Mouse (Mus musculus) kidney, adult 11 months (tissue): ENCODE data around the gene Gyg.
"Not testable (repeated sequence)": the region's sequence is repeated elsewhere in the genome, so short reads cannot be mapped to it uniquely, and the experiment has no call there.

ENCODE experiments used
- DNase-seq: peaks from one replicate; pipeline ENCODE4 v3.0.0; 2022

Gene Gyg

DNA sequence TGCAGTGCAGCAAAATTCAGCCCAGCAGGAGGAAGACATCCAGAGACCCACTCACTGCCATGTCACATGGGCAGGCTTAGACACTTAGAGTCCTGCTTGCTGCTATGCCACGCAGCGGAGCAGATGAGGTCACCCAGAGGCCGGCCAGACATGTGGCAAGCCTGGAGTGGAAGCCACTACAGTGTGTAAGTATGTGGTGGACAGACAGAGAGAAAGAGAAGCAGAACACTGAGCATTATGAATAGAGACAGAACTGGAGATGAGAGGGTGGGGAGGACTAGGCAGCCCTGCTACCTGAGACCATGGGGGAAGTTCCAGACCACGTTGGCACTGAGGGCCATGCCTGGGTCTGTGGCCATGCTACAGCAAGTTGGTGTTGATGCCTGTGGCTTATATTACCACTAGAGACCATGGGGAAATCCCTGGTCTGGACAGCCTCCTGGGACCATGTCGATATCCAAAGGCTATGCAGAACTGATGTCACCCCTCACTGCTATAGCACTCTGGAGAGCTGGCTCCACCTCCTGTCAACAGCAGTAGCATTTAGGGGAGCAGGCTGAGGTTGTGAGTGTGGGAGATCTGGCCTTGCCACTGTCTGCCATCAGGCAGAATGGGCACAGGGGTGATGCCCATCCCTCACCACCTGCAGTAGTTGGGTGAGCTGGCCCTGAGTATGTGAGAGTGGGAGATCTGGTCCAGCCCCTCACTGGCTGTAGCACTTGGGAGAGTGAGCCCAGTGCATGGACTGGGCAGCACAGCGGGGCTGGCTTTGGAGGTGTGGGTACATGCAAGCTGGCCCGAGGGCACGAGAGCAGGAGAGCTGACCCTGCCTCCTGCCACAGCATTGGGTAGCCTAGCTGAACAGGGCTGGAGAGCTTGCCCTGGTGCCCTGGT lies 24.4 kb downstream of the Gyg start:
- no peak for DNase-seq

DNA sequence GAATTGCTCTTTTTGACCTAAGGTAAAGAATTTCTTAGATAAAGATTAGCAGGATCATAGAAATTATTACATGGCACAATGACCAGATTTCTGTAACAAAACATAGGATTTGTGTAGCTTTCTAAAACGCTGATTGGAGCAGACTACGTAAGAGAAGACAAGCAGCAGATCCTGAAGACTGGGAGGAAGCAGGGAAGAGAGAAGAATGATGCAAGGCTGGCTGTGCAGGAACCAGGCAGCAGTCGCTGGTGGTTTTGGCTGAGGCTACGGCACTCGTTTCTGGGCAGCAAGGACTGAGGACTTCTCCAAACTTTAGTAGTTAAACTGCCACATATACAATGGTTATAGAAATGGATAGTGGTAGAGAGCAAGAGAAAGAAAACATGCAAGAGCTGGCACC lies 25.6 kb downstream of the Gyg start:
- DNase-seq, result no peak

DNA sequence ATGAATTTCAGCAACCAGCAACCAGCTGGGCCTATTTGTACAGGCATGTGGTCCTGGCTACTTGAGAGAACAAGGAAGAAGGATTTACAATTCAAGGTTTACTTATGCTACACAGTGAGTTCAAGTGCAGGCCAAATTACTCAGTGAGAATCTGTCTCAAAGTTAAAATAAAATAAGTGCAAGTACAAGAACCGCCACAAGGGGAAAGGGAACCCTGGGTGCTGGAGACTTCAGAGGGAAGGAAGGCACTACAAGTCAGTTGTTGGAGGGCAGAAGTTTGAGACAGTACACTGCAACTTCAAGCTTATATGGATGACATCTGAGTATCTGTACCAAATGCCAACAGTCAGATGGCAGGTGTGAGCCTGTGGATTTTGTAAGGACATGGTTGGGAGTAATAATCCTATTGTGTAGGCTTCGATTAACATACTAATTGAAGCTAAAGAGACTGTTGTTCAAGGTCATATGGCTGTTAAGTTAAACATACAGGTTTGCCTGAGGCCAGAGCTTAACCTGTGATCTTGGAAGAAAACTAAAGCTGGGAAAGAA lies 28.0 kb downstream of the Gyg start:
- no peak for DNase-seq

DNA sequence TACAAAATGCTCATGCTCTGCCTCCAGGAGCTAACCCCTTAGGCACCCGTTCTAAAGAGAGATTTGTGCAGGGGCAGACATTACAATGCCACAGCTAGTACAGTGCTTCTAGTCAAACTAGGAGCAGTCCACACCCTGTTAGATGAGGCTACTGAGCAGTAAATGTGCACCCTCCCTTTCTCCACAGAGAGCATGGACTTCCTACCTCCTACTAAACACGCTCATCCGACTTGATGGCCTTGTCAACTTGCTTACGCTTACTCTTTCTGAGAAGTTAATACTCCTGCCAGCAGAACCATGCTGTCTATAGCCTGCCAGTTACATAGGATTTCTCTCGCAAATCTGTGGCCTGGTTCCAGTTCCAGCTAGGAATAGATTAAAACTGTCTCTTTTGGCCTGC lies 29.5 kb downstream of the Gyg start:
- DNase-seq, result no peak

DNA sequence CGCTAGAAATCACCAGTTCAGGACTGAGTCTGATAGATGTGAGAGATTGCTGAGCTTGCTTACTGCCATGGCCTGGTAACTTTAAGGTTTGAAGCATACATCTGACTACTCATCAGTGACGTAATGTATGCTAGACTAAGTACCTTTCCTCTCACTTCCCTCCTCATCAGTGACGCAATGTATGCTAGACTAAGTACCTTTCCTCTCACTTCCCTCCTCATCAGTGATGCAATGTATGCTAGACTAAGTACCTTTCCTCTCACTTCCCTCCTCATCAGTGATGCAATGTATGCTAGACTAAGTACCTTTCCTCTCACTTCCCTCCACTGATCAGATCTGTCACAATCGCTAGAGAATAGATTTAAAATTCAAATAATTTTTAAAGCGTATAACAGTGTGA lies 33.5 kb downstream of the Gyg start:
- DNase-seq, result not testable (repeated sequence)

DNA sequence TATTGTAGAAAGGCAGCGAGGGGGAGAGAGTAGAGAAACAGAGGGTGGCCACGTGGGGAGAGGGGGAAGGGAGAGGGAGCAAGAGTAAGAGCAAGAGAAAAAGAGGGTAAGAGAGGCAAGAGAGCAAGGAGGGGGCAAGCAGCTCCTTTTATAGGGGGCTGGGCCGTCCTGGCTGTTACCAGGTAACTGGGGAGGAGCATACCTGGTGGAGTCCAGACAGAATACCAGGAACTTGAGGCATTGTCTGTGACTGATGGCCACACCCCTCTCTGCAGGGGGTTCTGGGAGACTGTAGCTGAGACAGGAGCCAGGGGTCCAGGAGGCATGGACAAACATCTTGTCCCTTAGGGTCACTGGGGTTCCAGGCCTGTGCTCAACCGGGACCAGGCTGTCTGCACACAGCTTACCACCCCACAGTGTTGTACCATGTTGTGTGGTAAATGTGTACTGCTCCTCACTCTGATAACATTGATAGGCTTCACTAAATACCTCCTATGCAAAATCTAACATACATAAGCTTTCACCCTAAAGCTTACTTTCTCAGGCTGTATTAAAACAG lies 35.4 kb downstream of the Gyg start:
- no peak for DNase-seq

DNA sequence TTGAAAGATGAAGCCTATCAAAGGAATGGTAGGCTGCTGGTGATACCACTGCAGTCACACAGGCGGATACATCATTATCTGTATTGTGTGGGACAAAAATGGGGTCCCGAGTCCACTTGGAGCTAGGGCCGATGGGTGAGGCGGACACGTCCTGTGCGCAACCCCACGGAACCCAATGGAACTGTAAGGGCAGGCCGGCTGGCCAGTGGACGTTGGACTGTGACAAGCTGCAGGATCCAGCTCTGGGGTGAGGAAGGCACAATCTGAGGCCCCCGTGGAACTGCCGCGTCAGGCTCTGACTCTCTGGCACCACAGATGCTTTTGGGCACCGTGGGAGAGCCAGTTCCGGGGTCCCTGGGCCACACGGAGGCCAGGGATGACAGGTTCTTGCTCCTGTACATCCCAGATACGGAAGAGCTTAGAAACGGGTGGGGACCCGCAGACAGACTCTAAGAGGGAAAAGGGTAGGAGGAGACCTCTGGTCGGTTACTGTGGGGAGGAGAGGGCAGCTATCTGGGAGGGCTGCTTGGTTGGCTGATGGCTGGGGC lies 36.0 kb downstream of the Gyg start:
- no peak for DNase-seq

DNA sequence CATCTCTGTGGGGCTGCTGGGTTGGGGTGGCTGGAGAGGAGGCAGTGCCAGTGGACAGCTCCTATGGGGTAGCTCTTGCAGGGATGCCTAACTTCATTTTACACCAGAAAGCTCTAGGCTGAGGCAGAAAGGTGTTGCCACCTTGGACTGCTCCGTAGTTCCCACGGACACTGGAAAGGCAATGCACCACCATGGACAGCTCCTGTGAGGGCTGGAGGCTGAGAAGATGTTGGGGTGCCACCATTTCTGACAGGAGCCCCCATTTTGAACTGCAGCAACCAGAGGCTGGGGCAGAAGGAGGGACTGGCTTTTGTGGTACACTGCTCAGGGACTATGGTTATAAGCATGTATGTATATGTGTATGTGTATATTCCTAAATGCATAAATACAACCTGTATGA lies 43.2 kb downstream of the Gyg start:
- no peak for DNase-seq

DNA sequence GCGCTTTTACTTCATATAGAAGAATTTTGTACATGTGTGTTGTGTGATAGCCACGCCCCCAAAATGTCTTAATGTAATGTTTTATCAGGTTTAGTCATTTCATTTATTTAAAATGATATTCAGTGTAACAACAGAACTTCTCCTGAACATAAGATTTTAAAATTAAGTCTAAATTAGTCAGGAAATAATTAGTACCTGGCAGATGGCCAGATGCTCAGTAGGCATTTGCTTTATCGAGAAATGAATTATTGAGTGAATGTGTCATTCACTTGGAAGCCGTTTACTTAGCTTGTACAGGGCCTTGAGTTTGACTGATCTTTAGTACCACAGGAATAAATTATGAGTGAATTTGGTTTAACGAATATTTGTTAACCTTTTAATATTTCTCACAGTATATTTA lies 46.2 kb downstream of the Gyg start:
- DNase-seq, result no peak

DNA sequence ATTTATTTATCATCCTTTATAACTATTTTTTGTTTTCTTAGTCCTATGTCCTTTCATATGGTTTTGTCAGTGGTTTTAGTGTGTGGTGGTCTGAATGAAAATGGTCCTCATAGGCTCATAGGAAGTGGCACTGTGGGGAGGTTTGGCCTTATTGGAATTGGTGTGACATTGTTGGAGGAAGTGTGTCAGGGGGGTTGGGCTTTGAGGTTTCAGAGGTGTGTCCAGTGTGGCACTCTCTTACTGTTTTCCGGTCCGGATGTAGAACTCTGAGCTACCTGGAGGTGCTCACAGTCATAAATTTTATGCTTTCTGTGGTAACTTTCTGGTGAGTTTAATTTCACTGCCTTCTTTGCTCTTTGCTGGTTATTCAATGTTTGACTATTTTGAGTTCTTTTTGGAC lies 50.3 kb downstream of the Gyg start:
- no peak for DNase-seq

DNA sequence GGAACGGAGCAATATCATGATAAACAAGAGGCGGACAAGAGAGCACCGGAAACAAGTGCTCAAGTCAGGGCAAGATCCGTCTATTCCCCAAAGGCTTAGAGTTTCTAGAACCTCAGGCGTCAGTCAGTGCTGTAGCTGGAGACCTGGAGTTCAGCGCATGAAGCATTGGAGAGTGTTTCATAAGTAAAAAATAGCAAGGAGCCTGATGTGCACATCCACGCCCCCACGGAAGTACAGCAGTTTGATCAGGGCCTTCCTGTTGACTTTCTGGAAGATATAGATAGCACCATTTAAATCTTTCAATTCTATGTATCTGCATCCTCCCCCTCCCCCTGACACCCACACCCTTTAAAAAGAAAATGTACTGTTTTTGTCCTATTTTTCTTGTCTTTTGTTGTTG lies 50.8 kb downstream of the Gyg start:
- no peak for DNase-seq

DNA sequence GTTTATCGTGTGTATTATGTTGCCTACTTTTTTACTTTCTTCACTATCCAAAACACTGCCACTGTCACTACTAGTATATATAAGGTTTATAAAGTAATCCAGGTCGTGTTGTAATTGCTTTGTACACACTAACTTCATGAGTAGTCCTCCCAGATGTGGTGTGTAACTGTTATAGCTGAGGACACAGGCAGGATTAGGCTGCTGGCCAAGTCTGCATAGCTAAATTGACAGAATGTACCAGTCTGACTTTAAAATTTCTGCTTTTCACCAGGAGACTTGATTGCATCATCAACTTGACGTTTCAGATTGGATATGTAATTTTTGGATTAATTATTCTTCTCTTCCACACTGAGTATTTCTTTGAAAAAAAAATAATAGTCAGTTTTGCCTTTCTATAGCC lies 51.3 kb downstream of the Gyg start:
- DNase-seq, result no peak

DNA sequence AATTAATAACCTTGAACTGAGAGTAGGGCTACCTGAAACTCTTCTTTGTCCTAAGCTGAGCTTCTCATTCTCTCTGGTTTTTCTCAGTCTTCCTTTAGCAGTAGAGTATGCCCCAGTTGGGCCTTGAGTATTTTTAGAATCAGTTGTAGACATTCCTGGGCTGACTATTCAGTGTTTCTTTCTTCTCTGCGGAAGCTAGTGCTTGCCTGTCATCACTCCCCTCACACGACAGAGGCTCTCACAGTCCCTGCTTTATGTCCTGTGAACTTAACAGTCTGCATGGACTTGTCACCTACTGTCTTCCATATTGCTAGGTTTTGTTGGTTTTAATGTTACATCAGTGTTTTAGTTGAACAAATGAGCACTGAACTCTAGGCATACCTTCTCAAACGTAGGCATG lies 73.0 kb downstream of the Gyg start:
- DNase-seq, result no peak

DNA sequence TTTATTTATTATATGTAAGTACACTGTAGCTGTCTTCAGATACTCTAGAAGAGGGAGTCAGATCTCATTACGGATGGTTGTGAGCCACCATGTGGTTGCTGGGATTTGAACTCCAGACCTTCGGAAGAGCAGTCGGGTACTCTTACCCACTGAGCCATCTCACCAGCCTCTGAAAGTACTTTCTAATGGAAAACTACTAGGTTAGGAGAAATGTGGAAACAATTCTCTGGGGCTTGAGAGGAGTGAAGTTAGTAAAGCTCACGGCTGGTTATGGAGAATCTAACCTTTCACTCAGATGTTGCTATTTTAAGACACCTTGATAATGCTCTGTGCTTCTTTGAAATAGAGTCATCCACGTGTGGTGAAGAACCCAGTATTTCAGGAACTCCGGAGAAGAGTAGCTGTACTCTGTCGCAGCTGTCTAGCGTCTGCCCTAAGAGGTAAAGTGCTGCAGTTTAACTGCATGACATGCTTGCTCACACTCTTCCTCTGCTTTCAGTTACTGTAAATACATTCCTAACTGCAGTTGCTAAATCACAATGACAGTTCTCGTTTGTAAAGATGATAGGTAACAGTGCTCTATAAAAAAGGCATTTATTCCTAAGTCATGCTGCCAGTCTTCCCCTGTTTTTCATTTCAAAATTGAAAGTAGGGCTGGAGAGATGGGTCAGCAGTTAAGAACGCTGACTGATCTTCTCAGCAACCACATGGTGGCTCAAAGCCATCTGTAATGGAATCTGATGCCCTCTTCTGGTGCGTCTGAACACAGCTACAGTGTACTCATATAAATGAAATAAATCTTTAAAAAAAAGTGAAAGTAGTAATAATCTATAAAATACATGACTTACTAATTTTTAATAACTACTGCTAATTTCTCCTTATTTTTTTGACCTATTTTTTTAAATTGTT lies 78.7 kb downstream of the Gyg start:
- DNase-seq, result no peak
